Mouse (Mus musculus) layer of hippocampus, adult 9-11 months (tissue): Measurements from ENCODE around the gene Olfr1383.
"Not testable (repeated sequence)": the region's sequence is repeated elsewhere in the genome, so short reads cannot be mapped to it uniquely, and the experiment has no call there.

Experiments used
- DNase-seq: peaks from one replicate; pipeline ENCODE4 v3.0.0; 2022

Olfr1383 gene

DNA sequence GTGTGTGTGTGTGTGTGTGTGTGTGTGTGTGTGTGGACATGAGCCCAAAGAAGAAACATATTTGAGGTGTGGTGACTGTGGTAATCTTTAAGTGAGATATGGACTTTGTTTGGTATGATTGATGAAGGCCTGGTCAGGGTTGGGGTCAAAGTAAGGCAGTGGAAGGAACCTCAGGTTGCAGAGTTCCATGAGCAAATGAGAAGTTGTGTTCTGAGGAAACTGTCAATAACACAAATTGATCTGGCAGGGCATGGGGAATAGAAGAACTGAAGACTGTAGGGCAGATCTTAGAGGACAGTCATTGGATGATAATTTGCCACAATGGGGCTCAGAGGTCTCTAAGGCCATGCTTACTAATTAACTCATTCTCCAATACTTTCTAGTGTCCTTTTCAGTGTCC, at the start of gene Olfr1383:
Gene Olfr1383 (plus strand): TSS at position 301 of the 400 bp plus-strand sequence.
- no peak for DNase-seq

- DNase-seq = no peak
Measured at GRCm38 (mm10) chr11:49485973-49486372, 33.5 kb upstream of the Olfr1383 start.

DNA sequence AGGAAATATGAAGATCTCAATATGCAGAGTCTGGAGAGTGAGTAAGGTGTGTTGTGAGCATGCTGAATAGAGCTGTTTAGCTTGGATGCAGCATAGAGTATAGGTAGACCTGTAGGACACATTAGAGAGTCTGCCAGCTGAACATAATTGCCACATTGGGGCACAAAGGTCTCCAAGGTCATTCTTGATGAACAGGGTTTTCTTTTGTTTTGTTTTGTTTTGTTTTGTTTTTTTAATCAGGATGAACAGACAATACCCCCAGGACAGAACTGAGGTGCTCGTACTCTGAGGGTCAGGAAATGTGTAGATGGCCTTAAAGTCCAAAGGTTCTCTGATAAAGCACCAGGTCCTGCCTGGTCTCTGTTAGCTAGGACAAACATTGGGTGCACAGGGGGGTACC, 30.7 kb upstream of the Olfr1383 start, which contains the start of gene Olfr1385:
Gene Olfr1385 (plus strand): TSS at position 301 of the 400 bp plus-strand sequence.
- DNase-seq = not testable (repeated sequence)

- no peak for DNase-seq
Measured at GRCm38 (mm10) chr11:49518086-49518485, 1.4 kb upstream of the Olfr1383 start.

DNA sequence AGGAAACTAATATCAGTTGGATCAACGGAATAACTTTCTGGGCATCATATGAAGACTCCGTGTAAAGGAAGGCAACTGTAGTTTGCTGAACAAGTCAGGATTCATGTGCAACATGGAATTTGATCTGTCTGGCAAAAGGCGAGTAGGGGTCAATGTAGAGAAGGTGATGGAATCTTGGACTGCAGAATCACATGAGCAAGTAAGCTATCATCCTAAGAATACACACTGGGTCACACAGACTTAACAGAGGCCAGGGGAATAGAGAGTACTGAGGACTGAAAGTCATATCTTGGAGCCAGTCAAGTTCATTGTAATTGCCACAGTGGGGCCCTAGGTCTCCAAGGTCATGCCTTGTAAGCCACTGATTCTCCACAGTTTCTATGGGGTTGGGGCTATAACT, 8.5 kb downstream of the Olfr1383 start, which contains the start of gene Olfr1382:
Gene Olfr1382 (plus strand): TSS at position 301 of the 400 bp plus-strand sequence.
- DNase-seq = no peak

GRCm38 (mm10) chr11:49532761-49533160, 13.3 kb downstream of the Olfr1383 start:
- DNase-seq = no peak

GRCm38 (mm10) chr11:49536631-49537030, 17.2 kb downstream of the Olfr1383 start:
- peak; percentile 3 for DNase-seq

DNA sequence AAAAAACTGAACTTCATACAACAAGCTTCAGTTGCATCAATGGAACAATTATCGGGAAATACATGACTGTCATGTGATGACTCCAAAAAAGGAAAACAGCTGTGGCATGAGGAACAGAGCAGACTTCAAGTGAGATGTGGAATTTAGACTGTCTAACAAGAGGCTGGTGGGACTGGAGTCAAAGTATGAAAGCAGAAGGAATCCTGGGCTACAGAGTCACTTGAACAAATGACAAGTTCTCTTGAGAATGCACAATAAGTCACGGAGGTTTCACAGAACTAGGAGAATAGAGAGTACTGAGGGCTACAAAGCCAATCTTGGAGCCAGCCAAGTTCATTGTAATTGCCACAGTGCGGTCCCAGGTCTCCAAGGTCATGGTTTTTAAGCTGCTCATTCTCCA, 23.7 kb downstream of the Olfr1383 start, which contains the start of gene Olfr1381:
Gene Olfr1381 (plus strand): TSS at position 301 of the 400 bp plus-strand sequence.
- DNase-seq = not testable (repeated sequence)

GRCm38 (mm10) chr11:49554033-49554432, 34.6 kb downstream of the Olfr1383 start:
- not testable (repeated sequence) for DNase-seq

DNA sequence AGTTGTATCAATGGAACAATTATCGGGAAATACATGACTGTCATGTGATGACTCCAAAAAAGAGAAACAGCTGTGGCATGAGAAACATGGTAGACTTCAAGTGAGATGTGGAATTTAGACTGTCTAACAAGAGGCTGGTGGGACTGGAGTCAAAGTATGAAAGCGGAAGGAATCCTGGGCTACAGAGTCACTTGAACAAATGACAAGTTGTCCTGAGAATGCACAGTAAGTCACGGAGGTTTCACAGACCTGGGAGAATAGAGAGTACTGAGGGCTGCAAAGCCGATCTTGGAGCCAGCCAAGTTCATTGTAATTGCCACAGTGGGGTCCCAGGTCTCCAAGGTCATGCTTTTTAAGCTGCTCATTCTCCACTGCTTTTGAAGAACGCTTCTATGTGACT, 37.1 kb downstream of the Olfr1383 start, which contains the start of gene Olfr1380:
Gene Olfr1380 (plus strand): TSS at position 301 of the 400 bp plus-strand sequence.
- DNase-seq = not testable (repeated sequence)

- not testable (repeated sequence) for DNase-seq
Measured at GRCm38 (mm10) chr11:49575054-49575453, 55.6 kb downstream of the Olfr1383 start.
